In genomic region chr3:30410778-30411177, GRCm38 (mm10) we compare ENCODE assay signal across 17 mouse cellular contexts.
"Had no signal": no experiment of that assay in that cellular context is flagged by ENCODE, and none has a peak within 500 bp of the region (broad histone marks: within the 10 kb centered on the region; RNA-seq: fewer than 3 reads in every experiment).

No protein-coding gene starts in this region.

- H3K27ac ChIP-seq: kidney, embryonic 15.5 days; limb, embryonic 15.5 days; liver, embryonic 14.5 days; macrophage; stomach, embryonic 15.5 days had no signal

- H3K9ac ChIP-seq: kidney, embryonic 15.5 days; limb, embryonic 15.5 days; liver, embryonic 14.5 days; liver, postnatal 0 days; lung, embryonic 14.5 days; stomach, embryonic 15.5 days had no signal

- H3K27me3 ChIP-seq: kidney, embryonic 15.5 days; limb, embryonic 15.5 days; megakaryocyte, embryonic 14.5 days; stomach, embryonic 15.5 days had no signal

- H3K4me2 ChIP-seq: kidney, embryonic 15.5 days; limb, embryonic 15.5 days; liver, embryonic 11.5 days; lung, embryonic 14.5 days; midbrain, embryonic 11.5 days; stomach, embryonic 15.5 days had no signal

- H3K4me3 ChIP-seq: kidney, embryonic 15.5 days; limb, embryonic 15.5 days; megakaryocyte, embryonic 14.5 days; stomach, embryonic 15.5 days had no signal

- H3K9me3 ChIP-seq: kidney, embryonic 15.5 days; limb, embryonic 15.5 days; megakaryocyte, embryonic 14.5 days; stomach, embryonic 15.5 days had no signal

- ATAC-seq: liver, postnatal 0 days; lung, postnatal 0 days had no signal

- DNase-seq: kidney, adult 11 months; kidney, adult 8-10 months; kidney, postnatal 10 days; kidney, postnatal 36 days; liver, postnatal 0 days; lung, embryonic 14.5 days; spleen, adult 18-20 months; thymus, postnatal 25 days had no signal

- H3K36me3 ChIP-seq: kidney, embryonic 15.5 days; limb, embryonic 15.5 days; stomach, embryonic 15.5 days had no signal

- H3K4me1 ChIP-seq: limb, embryonic 15.5 days; megakaryocyte, embryonic 14.5 days; stomach, embryonic 15.5 days had no signal
